10 mouse cellular contexts compared by ENCODE assay signal in the genomic region with DNA sequence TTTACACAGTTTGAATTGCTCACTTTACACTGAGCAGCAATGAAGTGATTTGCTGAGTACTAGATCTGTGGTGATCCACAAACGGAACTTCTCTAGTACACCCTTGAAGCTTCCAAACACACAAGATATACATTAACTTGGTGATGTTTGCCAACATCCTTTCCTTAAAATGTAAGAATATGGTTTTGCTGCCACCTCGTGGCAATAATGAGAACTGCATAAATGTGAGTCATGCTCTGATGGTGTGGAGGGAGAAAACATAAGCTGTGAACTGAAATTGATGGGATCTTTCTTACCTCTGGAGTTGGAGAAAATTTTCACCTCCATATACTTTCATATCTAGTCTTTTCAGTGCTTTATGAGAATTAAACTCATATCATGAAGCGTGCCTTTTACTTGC. TPM values are rescaled to one million over a fixed set of nuclear protein-coding genes. Genes with fewer than 3 reads are reported as not detected.
DNase-seq lines count a peak whose midpoint lies in the region; ATAC-seq lines count a peak whose summit lies in the region.
"Had no signal": no experiment of that assay in that cellular context is flagged by ENCODE, and none has a peak within 500 bp of the region (broad histone marks: within the 10 kb centered on the region; RNA-seq: fewer than 3 reads in every experiment).

No protein-coding gene starts in this region.

- no peaks in the 10 kb centered on the region for H3K4me1 ChIP-seq in kidney, embryonic 15.5 days
- H3K4me1 ChIP-seq: embryonic facial prominence, embryonic 15.5 days; midbrain, embryonic 12.5 days had no signal

- H3K9me3 ChIP-seq in kidney, embryonic 15.5 days (replicated peaks): no peaks in the 10 kb centered on the region
- H3K9me3 ChIP-seq: embryonic facial prominence, embryonic 15.5 days; midbrain, embryonic 12.5 days had no signal

- no peak for ATAC-seq in kidney, embryonic 15.5 days (replicated peaks; ENCODE audit: low FRiP score)

- no peak overlapping the region for H3K4me2 ChIP-seq in kidney, embryonic 15.5 days
- H3K4me2 ChIP-seq: embryonic facial prominence, embryonic 15.5 days; midbrain, embryonic 12.5 days had no signal

- no peak overlapping the region for H3K4me3 ChIP-seq in kidney, embryonic 15.5 days (replicated peaks)
- H3K4me3 ChIP-seq: embryonic facial prominence, embryonic 15.5 days; midbrain, embryonic 12.5 days had no signal

- peak; percentile 44 for DNase-seq in kidney, adult 18-20 months
- peak; percentile 37 for DNase-seq in Muller cell, postnatal 12 days (ENCODE audit: inconsistent ontology term)
- peak; percentile 71 to 75 for DNase-seq in cerebellum, postnatal 10 days
- peak; percentile 62 for DNase-seq in heart, postnatal 4 days
- DNase-seq in left cerebral cortex, adult 8-10 months (ENCODE audit: low spot score in 2 of 2): peak; percentile 18 to 21
- peak; percentile 66 for DNase-seq in naive thymus-derived CD4-positive, alpha-beta T cell, adult 2 months (ENCODE audit: low read depth)
- peak; percentile 42 for DNase-seq in thymus, postnatal 14 days

- 11% methylated on average over 3 of the region's 3 CpGs for WGBS in kidney, embryonic 15.5 days

- H3K27me3 ChIP-seq in kidney, embryonic 15.5 days: peaks cover 13% of the 10 kb centered on the region; the same call in 1 of the 2 replicates
- H3K27me3 ChIP-seq: embryonic facial prominence, embryonic 15.5 days; midbrain, embryonic 12.5 days had no signal

- no peak overlapping the region for H3K9ac ChIP-seq in kidney, embryonic 15.5 days
- H3K9ac ChIP-seq: embryonic facial prominence, embryonic 15.5 days; midbrain, embryonic 12.5 days had no signal

- no peaks in the 10 kb centered on the region for H3K36me3 ChIP-seq in kidney, embryonic 15.5 days
- H3K36me3 ChIP-seq: embryonic facial prominence, embryonic 15.5 days; midbrain, embryonic 12.5 days had no signal

- H3K27ac ChIP-seq in kidney, embryonic 15.5 days: no peak overlapping the region
- H3K27ac ChIP-seq: embryonic facial prominence, embryonic 15.5 days; midbrain, embryonic 12.5 days had no signal

RNA-seq across cellular contexts. Expression of a gene that starts 51.6 kb away (rescaled TPM):
- polyA plus RNA-seq in kidney, embryonic 15.5 days (2015; fragmentation: Nextera tagmentation; extraction: Ambion mirVana): 442 and 450 TPM in 2 replicates
- 100 to 1,000 TPM; 191 to 204 TPM for total RNA-seq in heart, postnatal 4 days (2021)
- 100 to 1,000 TPM; 252 to 326 (median 281) TPM for total RNA-seq in left cerebral cortex, adult 8-10 months (2022)

Comparison
In these comparisons a context has a peak if more than half of its experiments do, and no peak if none do; other contexts are left out.
1. DNase-seq: peak in every context shown above with its lines; median percentile 73 in cerebellum, postnatal 10 days; 66 in naive thymus-derived CD4-positive, alpha-beta T cell, adult 2 months; 62 in heart, postnatal 4 days; 44 in kidney, adult 18-20 months; 42 in thymus, postnatal 14 days; 37 in Muller cell, postnatal 12 days; 20 in left cerebral cortex, adult 8-10 months.